Mouse (Mus musculus): ENCODE measurements around the gene Arhgap42.

GRCm38 (mm10) chr9:9158241-9158640 is 80.7 kb downstream of the Arhgap42 start:
- TF ChIP-seq CTCF (conservative IDR thresholded peaks at IDR 0.05; ENCODE audit: insufficient read depth, insufficient read length, low read depth, low read length) (no peak), POLR2A (IDR thresholded peaks at IDR 0.05; ENCODE audit: low read depth, low read length) (no peak)
